Mouse (Mus musculus): ENCODE data around the gene Svs5. TPM values are rescaled to one million over a fixed set of nuclear protein-coding genes. Genes with fewer than 3 reads are reported as not detected.
"Not testable (repeated sequence)": the region's sequence is repeated elsewhere in the genome, so short reads cannot be mapped to it uniquely, and the experiment has no call there.

Gene Svs5
- not detected for total RNA-seq (2021)
- long read RNA-seq, experiment 1 = 0 reads
- long read RNA-seq, experiment 2 = 0 reads

DNA sequence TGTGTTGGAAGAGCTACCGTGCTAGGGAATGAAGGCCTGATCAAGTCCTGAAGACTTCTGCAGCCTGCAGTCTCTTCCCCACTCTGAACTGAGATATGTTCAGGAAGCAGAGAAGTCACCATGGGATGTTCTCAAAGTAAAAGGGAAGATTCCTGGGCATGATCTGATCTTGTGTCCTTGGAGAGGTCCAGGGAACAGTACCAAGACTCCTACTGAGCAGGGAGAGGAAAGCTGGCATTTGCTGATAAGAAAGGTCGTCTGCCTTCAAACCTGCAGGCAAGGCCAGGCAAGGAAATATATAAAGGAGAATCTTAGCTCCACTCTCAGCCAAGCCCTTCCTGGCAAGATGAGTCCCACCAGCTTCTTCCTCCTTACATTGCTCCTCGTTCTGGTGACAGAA lies at the start of gene Svs5:
Gene Svs5, plus strand, starts transcription at position 301 of the 400 bp plus-strand sequence.
- DNase-seq (ENCODE audit: extremely low spot score in 1 of 2, low spot score in 2 of 2); intact Hi-C loops (cut with DNase I); H3K27ac ChIP-seq; H3K4me3 ChIP-seq: not testable (repeated sequence)

DNA sequence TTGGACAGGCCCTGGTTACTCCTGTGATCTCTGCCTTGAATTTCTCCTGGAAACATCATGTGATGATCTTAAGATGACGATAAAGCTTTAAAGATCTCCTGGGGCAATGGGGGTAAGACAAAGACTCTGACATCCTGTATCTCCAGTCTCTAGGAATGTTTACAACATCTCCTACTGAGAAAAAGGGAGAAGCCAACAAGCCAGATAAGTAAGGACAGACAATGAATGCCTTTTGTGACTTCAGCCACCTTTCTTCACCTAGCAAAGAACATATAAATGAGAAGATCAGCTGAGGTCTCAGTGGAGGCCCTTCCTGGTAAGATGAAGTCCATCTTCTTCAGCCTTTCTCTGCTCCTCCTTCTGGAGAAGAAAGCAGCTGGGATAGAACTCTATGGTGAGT lies 43.6 kb upstream of the Svs5 start, which contains the start of gene Svs3a:
Gene Svs3a, plus strand, starts transcription at position 301 of the 400 bp plus-strand sequence.
- H3K27ac ChIP-seq; DNase-seq (ENCODE audit: extremely low spot score in 1 of 2, low spot score in 2 of 2); H3K4me3 ChIP-seq; intact Hi-C loops (cut with DNase I): not testable (repeated sequence)

DNA sequence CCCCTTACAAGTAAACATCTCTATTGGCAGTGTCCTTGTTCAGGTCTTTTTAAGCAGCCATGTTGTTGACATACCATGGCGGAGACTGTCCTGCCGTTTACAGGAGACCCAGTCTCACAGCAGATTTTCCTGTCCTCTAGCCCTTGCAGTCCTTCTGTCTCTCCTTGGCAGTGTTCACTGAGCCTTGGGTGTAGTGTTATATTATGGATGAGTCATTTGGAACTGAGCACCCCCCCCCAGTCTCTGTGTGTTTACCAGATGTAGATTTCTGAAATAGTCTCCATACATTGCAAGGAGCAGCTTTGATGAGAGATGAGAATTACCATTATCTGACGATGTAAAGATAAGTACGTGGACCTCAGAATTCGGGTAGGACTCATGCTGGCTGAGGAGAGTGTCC lies 19.9 kb upstream of the Svs5 start:
- no peak overlapping the region for H3K4me3 ChIP-seq
- intact Hi-C loops (cut with DNase I) = loop anchor here (2.0 to 5.0 kb wide), 2 partner anchors 100 to 138 kb away; no protein-coding TSS in a partner anchor
- DNase-seq (ENCODE audit: extremely low spot score in 1 of 2, low spot score in 2 of 2) = no peak
- H3K27ac ChIP-seq = no peak overlapping the region
- no peak for TF ChIP-seq CTCF (IDR thresholded peaks at IDR 0.05)

DNA sequence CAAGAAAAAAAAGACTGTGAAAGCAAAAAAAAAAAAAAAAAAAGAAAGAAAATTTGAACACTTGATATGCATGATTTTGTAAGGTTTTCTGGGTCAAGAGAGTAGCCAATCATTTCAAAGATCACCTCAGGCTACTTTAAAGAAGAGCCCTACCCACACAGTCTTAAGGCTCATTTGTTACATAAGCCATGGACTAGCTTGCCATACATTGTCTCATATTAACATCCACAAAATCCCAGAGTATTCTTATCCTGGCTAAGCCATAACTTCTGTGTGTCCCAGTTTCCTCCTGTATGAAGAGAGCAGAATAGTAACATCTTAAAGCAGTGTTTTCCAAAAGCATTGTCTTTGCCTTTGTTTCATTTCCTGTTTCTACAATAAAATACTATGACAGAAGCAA lies 17.1 kb upstream of the Svs5 start:
- H3K27ac ChIP-seq; DNase-seq (ENCODE audit: extremely low spot score in 1 of 2, low spot score in 2 of 2); H3K4me3 ChIP-seq; intact Hi-C loops (cut with DNase I): not testable (repeated sequence)

DNA sequence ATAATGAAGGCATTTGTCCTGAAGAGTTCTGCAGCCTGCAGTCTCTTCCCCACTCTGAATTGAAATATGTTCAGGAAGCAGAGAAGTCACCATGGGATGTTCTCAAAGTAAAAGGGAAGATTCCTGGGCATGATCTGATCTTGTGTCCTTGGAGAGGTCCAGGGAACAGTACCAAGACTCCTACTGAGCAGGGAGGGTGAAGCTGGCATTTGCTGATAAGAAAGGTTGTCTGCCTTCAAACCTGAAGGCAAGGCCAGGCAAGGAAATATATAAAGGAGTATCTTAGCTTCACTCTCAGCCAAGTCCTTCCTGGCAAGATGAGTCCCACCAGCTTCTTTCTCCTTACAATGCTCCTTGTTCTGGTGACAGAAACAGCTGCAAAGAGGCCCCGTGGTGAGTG lies 16.1 kb upstream of the Svs5 start, which contains the start of gene Svs6:
Gene Svs6, plus strand, starts transcription at position 301 of the 400 bp plus-strand sequence.
- DNase-seq (ENCODE audit: extremely low spot score in 1 of 2, low spot score in 2 of 2); H3K27ac ChIP-seq; intact Hi-C loops (cut with DNase I): not testable (repeated sequence)

DNA sequence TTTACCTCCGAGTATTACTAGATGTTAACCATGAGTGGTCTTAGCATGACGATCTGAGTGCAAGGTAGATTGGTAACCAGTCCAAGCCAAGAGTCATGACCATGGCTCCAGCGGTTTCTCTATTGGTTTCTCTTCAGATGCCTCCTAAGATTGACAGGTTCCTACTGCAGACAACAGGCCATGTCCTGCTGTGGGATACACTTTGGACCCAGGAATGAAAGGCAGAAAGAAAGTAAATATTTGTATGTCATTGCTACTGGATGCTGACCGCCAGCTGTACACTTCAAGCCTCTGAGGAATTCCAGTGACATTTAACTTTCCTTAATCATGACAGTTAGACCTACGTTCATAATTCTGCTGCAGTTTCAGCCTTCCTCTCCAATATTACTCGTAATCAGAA lies 11.6 kb upstream of the Svs5 start:
- H3K4me3 ChIP-seq = no peak overlapping the region
- DNase-seq (ENCODE audit: extremely low spot score in 1 of 2, low spot score in 2 of 2) = no peak
- intact Hi-C loops (cut with DNase I) = no loop called here
- TF ChIP-seq CTCF (IDR thresholded peaks at IDR 0.05) = no peak
- H3K27ac ChIP-seq = no peak overlapping the region

More for the DNA sequence above, 16.1 kb upstream of the Svs5 start, which contains the start of gene Svs6:
- not testable (repeated sequence) for H3K4me3 ChIP-seq

DNA sequence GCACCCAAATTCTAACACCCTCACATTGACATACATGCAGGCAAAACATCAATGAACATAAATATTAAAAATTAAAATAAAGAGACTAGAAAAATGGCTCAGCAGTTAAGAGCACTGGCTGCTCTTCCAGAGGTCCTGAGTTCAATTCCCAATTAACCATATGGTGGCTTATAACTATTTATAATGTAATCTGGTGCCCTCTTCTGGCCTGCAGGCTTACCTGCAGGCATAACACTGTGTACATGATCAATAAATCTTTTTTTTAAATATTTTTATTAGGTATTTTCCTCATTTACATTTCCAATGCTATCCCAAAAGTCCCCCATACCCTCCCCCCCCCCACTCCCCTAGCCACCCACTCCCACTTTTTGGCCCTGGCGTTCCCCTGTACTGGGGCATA lies 11.2 kb downstream of the Svs5 start:
- peak; percentile 49 for TF ChIP-seq CTCF (IDR thresholded peaks at IDR 0.05)
- H3K4me3 ChIP-seq; H3K27ac ChIP-seq; intact Hi-C loops (cut with DNase I); DNase-seq (ENCODE audit: extremely low spot score in 1 of 2, low spot score in 2 of 2): not testable (repeated sequence)

DNA sequence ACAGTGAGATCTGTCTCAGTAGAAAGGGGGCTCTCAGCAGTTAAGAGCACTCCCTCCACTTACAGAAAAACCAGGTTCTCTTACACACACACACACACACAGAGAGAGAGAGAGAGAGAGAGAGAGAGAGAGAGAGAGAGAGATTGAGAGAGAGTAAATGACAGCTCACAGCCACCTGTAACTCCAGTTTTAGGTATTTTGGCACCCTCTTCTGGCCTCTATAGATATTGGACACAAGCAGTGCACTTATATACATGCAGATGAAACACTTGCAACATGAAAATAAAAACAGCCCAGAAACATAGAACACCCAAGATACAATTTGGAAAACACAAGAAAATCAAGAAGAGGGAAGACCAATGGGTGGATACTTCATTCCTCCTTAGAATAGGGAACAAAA lies 15.2 kb downstream of the Svs5 start:
- not testable (repeated sequence) for DNase-seq (ENCODE audit: extremely low spot score in 1 of 2, low spot score in 2 of 2); H3K27ac ChIP-seq; H3K4me3 ChIP-seq
- intact Hi-C loops (cut with DNase I) = loop anchor here (2.0 kb wide), 1 partner anchor 213 kb away; no protein-coding TSS in a partner anchor

DNA sequence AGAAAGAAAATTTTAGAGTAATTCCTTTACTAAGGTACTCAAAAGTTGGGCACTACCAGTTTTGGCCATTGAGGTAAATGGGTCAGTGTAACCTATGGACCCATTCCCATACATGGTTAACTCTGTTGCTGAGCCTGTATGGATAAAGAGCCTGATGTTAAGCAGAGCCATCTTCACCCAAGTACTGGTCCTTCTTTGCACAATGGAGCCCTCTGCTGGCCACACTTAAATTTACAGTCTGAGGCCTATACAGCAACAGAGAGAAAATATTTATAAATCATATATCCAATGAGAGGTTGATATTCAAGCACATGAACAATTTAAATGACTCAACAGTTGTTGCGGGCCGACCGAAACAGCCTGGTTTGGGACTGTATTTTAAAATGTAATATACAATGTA lies 16.4 kb downstream of the Svs5 start:
- intact Hi-C loops (cut with DNase I) = loop anchor here (2.0 kb wide), 1 partner anchor 214 kb away; no protein-coding TSS in a partner anchor
- peak; percentile 45 for TF ChIP-seq CTCF (IDR thresholded peaks at IDR 0.05)
- H3K27ac ChIP-seq = no peak overlapping the region
- H3K4me3 ChIP-seq = no peak overlapping the region
- DNase-seq (ENCODE audit: extremely low spot score in 1 of 2, low spot score in 2 of 2) = no peak

DNA sequence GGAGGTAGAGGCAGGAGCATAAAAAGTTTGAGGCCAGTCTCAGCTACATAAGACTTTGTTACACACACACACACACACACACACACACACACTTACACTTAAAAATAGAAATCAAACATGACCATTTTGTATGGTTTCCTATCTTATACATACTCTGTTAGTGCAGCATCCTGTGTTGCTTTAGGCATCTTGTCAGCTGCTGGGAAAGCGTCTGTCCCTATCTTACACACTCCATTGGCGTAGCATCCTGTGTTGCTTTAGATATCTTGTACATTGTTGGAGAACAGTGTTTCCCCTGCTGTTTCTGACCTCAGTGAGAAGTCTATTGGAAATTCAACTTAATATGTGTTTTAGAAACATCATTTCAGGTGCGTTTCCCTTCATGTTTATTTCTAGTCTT lies 20.2 kb downstream of the Svs5 start:
- intact Hi-C loops (cut with DNase I) = no loop called here
- TF ChIP-seq CTCF (IDR thresholded peaks at IDR 0.05) = no peak
- Histone ChIP-seq H3K27ac (no peak overlapping the region), H3K4me3 (no peak overlapping the region)
- no peak for DNase-seq (ENCODE audit: extremely low spot score in 1 of 2, low spot score in 2 of 2)

DNA sequence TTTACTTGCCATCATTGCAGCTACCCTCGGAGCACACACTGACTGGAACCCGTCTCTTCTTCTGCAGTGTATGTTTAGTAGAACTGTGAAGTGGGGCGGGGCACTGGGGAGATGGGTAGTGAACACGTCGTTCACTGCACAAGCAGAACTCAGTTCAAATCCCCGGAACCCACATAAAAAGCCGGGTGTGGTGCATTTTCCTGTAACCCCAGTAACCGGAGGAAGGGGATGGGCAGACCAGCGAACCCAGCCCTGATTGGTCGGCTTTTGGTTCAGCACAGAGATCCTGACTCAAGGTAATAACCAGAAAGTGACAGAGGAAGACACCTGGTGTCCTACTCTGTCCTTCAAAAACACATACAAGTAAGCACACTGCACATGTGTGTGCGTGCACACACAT lies 20.8 kb downstream of the Svs5 start:
- H3K4me3 ChIP-seq = no peak overlapping the region
- DNase-seq (ENCODE audit: extremely low spot score in 1 of 2, low spot score in 2 of 2) = no peak
- intact Hi-C loops (cut with DNase I) = no loop called here
- no peak overlapping the region for H3K27ac ChIP-seq
- no peak for TF ChIP-seq CTCF (IDR thresholded peaks at IDR 0.05)

DNA sequence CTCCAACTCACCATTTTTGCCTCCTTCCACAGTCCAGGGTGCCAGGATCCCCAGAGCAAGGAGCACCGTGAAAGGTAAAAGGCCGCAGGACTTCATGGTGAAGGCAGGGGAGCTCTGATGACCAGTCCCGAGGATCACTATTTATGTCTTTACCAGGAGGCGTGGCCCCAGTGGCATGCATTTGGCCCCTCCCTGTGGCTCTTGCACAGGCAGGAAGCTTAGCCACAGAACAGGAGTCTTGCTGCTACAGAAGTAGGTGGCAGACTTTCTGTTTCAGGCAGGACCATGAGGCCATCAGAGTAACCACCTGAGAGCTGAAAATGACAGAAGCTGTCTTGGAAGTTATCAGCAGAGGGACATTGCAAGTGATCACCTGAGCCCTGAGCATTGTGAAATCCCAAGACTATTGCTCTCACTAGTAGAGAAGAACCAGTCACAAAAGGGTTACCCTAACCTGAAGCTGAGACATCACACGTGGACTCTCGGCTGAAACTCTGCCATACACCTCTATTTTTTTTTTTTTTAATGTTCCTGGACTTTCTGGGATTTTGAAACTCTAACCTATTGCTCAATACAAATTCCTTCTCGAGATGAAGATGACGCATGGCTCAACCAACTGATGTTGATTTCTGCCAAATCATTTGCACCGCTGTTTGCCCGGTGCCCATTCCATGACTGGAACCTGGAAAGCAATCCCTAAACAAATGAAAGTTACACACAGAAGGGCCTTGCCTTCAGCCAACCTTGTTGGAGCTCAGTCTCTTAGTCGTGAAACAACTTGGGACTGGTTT lies 23.8 kb downstream of the Svs5 start:
- no peak overlapping the region for H3K4me3 ChIP-seq
- DNase-seq (ENCODE audit: extremely low spot score in 1 of 2, low spot score in 2 of 2) = no peak
- intact Hi-C loops (cut with DNase I) = no loop called here
- H3K27ac ChIP-seq = no peak overlapping the region
- TF ChIP-seq CTCF (IDR thresholded peaks at IDR 0.05) = no peak

DNA sequence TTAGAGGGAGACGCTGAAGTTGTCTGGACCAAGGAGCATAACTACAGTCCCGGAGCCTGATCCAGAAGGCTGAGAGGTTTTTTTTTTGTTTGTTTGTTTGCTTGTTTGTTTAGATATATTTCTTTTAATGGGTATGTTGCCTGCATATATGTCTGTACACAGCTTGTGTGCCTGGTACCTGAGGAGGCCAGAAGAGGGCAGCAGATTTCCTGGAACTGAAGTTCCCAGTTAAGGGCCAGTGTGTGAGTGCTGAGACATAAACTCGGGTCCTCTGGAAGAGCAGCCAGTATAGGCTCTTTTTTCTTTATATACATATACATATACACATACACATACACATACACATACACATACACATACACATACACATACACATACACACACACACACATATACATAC lies 25.8 kb downstream of the Svs5 start:
- intact Hi-C loops (cut with DNase I) = no loop called here
- H3K27ac ChIP-seq = no peak overlapping the region
- no peak overlapping the region for H3K4me3 ChIP-seq
- peak; percentile 20 for TF ChIP-seq CTCF (IDR thresholded peaks at IDR 0.05)
- DNase-seq (ENCODE audit: extremely low spot score in 1 of 2, low spot score in 2 of 2) = no peak

All from left cerebral cortex, adult 2 months (tissue).